Mouse (Mus musculus): ENCODE results near the gene Litaf. TPM values are rescaled to one million over a fixed set of nuclear protein-coding genes. Genes with fewer than 3 reads are reported as not detected.
"Not testable (repeated sequence)": the region's sequence is repeated elsewhere in the genome, so short reads cannot be mapped to it uniquely, and the experiment has no call there.

The Litaf gene
- total RNA-seq, 2 experiments from 2014 or later, result 17.0 to 19.2 TPM

DNA sequence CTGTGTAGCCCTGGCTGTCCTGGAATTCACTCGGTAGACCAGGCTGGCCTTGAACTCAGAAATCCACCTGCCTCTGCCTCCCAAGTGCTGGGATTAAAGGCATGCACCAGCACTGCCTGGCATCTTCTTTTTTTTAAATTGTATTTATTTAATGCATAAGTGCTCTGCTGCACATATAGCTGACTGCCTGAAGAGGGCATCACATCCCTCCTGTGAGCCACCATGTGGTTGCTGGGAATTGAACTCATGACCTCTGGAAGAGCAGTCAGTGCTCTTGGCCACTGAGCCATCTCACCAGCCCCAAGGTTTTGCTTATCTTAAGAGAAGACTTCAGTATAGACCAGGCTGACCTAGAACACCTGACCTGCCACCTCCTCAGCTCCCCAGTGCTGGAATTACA lies 96.0 kb downstream of the Litaf start:
- intact Hi-C loops (cut with DNase I; ENCODE audit: low total_unique reads), result not testable (repeated sequence)

DNA sequence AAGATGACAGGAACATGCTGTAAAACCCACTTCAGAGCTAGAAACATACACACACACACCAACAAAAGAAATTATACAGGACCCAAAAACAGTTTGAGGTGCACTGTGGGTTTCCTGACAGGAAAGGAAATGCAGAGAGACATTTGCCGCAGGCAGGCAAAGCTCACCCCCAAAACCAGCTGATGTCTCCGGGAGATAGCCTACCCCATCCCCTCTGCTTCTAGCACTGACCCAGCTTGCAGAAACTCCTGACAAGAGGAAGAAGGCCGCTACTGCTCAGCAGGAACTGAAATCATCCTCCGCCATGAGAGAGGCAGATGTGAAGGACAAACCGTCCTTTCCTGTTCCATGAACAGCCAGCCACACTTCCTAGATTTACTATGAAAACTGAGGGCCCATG lies 96.6 kb downstream of the Litaf start:
- no peak for DNase-seq
- intact Hi-C loops (cut with DNase I; ENCODE audit: low total_unique reads), result no loop called here

More for the DNA sequence above, 96.0 kb downstream of the Litaf start:
- DNase-seq, result not testable (repeated sequence)

DNA sequence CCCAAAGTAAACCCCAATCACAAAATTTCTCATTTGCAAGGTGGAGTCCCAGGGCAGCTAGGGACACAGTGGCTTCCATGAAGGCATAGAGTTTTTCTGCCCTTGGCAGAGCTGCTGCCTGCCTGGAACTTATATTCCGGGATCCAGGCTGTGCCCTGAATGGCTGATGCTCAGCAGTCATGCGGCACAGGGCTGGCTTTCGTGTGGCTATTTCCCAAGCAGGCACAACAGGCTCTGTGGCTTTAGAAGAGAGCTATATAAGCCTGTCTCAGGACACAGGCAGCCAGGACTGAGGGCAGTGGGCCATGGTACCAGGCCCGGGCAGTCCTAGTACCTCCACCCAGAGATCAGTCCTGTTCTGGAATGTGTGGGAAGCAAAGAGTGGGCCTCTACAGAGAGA lies 97.7 kb downstream of the Litaf start:
- DNase-seq, result no peak
- intact Hi-C loops (cut with DNase I; ENCODE audit: low total_unique reads), result no loop called here

DNA sequence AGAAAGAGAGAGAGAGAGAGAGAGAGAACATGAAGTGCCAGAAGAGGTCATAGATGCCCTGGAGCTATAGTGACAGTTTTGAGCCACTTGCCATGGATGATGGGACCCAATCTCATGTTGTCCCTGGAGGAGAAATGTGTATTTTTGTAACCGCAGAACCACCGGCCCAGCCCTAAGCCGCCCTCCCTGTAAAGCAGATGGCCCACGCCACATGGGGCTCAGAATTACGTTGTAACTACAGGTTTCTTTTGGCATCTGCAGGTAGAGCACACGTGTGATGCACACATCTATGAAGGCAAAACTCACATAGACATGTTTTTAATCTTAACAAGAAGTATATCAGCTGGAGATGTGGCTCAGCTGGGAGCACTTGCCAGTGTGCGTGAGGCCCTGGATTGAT lies 98.2 kb downstream of the Litaf start:
- DNase-seq, result no peak

DNA sequence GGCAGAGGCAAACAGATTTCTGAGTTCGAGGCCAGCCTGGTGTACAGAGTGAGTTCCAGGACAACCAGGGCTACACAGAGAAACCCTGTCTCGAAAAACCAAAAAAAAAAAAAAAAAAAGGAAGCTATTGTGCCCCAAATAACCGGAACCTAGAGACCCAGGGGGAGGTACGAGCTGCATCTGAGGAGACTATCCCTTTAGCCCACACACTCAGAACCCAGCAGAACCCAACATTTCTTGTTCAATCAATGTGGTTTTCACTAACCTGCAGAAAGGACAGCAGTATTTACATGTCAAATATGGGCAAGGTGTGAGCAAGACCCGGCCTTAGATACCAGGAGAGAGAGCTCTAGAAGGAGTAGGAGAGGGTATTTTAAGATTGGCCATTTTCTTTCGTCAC lies 98.9 kb downstream of the Litaf start:
- intact Hi-C loops (cut with DNase I; ENCODE audit: low total_unique reads), result no loop called here

More for the DNA sequence above, 98.2 kb downstream of the Litaf start:
- intact Hi-C loops (cut with DNase I; ENCODE audit: low total_unique reads), result no loop called here

DNA sequence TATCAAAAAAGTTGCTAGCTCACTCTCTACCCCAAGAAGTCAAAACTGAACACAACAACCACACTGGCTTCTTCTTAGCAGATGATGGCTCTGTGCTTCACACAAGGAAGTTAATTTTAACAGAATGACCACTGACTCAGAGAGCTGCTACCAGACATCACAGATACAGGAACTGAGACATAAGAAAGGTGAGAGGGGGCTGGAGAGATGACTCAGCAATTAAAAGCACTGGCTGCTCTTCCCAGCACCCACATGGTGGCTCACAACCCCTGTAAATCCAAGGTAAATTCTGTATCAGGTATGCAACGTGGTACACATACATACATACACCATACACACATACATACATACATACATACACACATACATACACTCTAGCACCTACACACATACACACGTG lies 100.9 kb downstream of the Litaf start:
- no peak for DNase-seq
- intact Hi-C loops (cut with DNase I; ENCODE audit: low total_unique reads), result no loop called here

More for the DNA sequence above, 98.9 kb downstream of the Litaf start:
- no peak for DNase-seq

DNA sequence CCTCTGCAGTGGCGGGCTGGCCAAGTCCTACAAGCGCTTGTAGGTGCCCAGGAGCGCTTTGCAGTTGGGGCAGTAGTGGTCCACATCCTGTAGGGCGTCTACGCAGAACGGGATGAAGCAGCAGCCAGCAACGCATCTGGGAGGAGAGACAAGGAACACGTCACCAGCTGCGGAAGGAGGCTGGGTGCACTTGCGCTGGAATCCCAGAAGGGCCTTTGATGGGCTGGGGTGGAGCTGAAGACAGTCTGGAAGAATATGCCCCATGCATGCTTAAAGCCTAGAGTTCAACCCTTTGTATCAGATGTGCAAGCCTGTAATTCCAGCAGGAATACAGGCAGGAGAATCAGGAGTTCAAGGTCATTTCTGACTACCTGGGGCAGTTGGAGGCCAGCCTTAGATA lies 105.0 kb downstream of the Litaf start:
- intact Hi-C loops (cut with DNase I; ENCODE audit: low total_unique reads), result loop anchor here (5.0 kb wide), 1 partner anchor 66 kb away; no protein-coding TSS in a partner anchor
- DNase-seq, result no peak

DNA sequence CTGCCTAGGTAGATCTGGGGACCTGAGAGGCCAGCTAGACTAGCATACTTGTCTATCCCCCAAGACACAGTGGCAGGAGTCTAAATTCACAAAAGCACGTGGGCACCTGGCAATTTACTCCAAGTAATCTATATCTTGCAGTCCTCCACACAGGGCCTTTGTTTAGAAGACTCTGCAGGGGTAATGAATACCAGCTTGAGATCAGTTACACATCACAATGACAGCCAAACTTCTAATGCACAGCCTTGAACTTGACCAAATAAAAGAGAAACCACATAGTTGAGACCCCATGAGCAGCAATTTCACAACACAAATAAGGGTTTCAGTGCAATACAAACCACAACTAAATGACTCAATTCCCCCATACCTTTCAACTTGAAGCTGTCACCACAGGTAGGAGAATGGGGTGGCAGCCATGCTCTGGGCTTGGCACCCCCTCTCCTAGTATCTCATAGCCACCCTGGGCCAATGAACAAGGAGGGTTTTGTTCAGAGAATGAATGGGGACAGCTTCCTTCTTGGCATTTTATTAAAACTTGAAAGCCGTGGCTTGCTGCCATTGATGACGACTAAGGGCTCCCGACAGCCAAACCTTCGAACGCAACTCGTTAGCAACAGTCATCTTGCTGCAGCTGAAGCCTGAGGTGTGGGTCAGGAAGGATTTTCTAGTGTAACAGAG lies 107.1 kb downstream of the Litaf start:
- DNase-seq, result no peak
- intact Hi-C loops (cut with DNase I; ENCODE audit: low total_unique reads), result no loop called here

DNA sequence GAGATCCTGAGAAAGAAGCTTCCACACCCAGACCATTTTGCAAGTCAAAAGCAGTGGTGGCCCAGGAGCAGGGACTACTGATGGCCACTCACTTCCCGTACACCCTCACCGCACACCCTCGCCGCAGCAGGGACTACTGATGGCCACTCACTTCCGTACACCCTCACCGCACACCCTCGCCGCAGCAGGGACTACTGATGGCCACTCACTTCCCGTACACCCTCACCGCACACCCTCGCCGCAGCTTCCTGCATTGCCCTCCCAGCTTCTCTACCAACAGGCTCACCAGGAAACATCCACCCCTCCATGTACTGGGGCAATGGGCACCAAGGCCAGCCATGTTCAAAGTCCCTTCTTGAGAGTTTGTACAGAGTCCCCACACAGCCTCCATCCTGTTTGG lies 107.7 kb downstream of the Litaf start:
- intact Hi-C loops (cut with DNase I; ENCODE audit: low total_unique reads); DNase-seq: not testable (repeated sequence)

DNA sequence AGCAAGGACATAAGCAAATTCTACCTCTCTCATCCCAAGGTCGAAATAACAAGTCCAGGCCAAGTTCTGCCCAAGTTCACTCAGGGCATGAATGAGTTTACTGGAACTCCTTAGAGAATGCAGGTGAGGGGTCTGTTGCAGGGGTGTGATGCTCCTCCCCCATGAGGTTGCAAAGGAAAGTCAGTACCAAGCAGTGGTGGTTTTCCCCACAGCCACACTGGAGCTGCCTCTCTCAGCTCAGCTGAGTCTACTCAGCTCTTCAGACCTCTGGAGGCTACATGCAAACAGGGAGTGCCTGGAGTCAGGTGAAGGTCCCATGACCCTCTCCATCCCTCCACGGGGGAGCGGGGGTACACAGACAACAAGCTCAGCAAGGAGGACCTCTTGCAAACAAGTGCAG lies 108.2 kb downstream of the Litaf start:
- intact Hi-C loops (cut with DNase I; ENCODE audit: low total_unique reads), result no loop called here
- no peak for DNase-seq

DNA sequence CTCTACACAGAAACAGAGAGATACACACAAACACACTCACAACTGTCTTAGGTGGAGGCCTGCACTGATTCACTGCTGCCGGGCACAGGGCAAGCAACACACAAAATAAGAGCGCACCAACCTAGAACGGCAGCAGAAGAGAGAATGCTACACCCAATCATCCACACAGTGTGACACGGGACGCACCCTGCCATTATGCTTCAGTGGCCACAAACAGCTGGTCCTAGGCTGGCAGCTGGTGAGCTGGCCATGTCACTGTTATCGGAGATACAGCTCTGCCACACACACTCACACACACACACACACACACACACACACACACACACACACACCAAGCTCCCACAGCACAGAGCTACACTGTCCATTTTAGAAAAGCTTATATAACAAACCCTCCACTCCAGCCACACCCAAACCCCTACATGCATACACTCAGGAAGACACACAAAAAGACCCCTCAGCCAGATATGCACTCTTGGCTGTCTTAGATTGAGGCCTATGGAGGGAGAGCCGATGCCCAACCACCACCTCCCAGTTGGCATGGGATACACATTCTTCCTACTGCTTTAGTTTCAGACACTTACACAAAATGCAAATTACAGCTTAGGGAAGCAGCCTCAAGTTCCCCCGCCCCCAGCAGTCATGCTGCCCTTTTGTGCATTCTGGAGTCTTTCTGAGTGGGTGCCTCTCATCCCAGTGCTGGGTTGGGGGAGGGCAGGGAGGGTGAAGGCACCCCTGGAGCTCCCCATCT lies 108.8 kb downstream of the Litaf start:
- DNase-seq, result no peak
- intact Hi-C loops (cut with DNase I; ENCODE audit: low total_unique reads), result no loop called here

DNA sequence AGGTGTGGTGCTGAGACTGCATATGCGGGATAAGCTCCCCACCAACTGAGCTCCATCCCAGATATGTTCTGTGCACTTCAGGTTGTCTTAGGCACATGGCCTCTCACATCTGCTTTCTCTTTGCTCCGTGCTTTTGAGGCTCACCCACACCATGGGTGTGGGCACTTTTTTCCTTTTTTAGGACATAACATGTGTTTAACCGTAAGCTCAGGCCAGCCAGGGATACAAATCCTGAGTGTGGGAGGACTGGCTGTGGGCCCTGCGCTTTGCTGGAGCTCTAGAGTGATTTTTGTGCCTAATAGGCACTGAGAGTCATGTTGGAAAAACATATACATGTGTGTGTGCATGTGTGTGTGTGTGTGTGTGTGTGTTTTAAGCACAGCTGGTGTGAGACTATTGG lies 110.9 kb downstream of the Litaf start:
- intact Hi-C loops (cut with DNase I; ENCODE audit: low total_unique reads), result no loop called here

DNA sequence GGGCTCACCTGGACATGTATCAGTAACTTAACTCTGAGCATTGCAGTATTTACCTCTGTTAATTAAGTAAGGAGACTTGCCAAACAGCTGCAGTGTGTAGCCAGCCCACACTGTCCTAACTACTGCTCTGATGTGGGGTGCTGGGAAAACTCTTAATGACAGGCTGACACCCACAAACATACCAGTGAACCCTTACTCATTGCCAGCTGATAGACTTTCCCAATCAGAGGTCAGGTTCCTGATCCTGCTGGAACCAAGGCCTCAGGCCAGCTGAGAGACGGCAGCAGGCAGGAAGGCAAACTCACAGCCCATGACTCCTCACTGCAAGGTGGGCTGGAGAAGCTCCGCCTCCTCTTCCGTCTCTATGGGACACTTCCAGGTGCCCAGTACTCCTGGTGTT lies 113.1 kb downstream of the Litaf start:
- intact Hi-C loops (cut with DNase I; ENCODE audit: low total_unique reads), result no loop called here
- DNase-seq, result no peak

More for the DNA sequence above, 110.9 kb downstream of the Litaf start:
- DNase-seq, result no peak

DNA sequence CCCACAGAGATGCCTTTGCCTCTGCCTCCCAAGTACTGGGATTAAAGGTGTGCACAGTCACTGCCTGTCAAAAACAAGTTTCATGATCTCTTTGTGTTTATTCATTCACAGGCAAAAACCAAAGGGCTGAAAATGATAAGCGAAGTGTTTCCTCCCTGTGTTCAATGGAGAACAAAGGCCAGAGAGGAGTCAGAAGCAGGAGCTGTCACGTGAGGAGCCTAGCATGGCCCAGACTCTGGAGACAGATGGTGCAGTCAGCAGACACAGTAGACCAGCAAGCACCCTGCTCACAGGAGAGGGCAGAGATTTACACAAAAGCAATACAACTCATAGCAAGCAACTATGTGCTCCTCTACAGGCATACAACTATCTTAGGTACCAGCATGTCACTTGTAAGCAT lies 113.9 kb downstream of the Litaf start:
- no peak for DNase-seq
- intact Hi-C loops (cut with DNase I; ENCODE audit: low total_unique reads), result no loop called here

DNA sequence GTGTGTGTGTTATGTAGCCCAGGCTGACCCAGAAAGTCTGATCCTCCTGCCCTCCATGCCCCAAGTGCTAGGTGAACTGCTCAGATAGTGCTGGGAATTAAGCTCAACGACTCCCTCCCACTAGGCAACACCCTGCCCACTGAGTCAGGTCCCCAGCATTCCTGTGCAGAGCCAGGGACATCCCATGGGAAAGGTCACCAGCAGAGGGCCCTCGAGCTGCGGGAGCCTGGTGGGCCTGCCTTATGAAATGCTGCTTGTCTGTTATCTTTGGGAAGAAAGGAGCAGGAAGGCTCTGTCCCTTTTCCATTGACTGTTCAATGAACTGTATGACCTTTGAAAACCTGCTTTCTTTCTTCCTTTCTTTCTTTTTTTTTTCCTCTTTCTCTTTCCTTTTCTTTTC lies 114.4 kb downstream of the Litaf start:
- DNase-seq, result peak; percentile 51
- intact Hi-C loops (cut with DNase I; ENCODE audit: low total_unique reads), result no loop called here

DNA sequence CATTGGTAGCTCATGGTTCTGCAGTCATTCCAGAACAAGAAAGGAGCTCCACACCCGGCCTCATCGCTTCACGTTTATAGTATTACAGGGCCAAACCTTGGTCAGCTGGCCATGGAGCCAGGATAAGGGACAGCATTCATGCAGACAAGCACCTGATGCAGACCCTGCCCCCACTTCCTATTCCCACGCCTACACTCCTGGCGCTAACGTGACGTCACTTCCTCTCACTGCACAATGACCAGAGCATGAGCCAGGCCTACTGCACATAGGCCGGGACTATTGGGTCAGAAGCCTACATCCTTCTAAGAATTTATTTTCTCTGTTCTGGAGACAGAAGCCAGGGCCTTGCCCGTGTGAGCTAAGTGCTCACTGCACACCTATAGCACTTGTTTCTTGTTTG lies 115.4 kb downstream of the Litaf start:
- intact Hi-C loops (cut with DNase I; ENCODE audit: low total_unique reads), result no loop called here
- no peak for DNase-seq

DNA sequence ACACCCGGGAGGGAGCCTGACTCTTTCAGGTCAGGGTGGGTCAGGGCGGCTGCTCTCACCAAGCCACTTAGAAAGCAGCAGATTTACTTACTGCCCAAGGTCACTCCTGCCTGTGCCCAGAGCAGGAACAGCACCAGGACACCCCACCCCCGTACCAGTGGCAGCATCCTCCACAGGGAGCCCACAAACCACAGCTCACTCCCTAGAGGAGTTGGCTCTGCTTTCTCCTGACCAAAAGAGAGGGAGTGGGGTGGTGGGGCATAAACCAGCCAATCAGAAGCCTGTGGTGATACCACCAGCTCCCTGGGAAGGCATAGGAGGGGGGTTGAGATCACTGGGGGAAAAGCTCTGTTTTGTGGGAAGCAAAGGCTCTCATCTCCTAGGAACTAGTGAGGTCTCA lies 118.2 kb downstream of the Litaf start:
- no peak for DNase-seq
- intact Hi-C loops (cut with DNase I; ENCODE audit: low total_unique reads), result no loop called here

DNA sequence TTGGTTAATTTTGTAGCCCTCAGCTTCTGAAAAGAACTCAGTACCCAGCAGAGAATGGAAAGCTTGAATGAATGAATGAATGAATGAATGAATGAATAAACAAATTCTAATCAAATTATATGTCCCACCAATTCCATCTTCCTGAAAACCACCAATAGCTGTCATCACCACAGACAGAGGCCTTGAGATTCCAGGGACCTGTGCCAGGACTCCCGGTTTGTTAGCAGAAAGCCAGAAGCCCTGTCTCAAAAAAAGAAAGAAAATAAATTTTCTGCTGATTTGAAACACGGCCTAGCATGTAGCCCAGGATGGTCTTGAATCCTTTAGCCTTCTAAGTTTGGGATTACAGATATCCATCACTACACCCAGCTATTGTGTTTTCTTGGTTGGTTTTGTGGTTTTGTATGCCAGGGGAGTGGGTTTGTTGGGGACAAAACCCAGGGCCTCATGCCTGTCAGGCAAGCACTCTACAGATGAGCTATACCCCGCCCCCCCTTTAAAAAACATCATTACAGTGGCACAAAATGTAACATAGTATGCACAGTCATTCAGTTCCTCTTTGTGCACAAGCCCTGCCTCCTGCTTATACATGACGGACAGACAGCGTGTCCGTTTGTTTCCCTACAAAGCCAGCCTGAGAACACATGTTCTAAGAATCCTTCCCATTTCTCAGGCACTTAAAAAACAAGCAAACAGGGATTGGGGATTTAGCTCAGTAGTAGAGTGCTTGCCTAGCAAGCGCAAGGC lies 120.4 kb downstream of the Litaf start:
- DNase-seq, result no peak
- intact Hi-C loops (cut with DNase I; ENCODE audit: low total_unique reads), result no loop called here

DNA sequence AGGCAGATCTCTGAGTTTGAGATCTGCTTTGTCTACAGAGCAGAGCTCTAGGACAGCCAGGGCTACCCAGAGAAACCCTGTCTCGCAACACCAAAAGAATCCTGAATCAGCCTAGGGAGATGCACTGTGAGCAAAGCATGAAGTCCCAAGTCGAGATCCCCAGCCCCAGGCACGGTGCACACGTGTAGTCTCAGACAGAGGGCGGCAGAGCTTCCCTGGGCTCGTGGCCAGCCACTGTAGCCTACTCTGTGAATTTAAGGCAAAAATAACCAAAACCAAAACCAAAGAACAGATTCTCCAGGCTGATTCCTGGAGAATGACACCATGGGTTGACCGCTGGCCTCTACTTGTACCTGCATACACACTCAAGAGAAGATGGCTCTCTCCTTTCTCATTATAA lies 121.4 kb downstream of the Litaf start:
- intact Hi-C loops (cut with DNase I; ENCODE audit: low total_unique reads), result no loop called here
- no peak for DNase-seq

DNA sequence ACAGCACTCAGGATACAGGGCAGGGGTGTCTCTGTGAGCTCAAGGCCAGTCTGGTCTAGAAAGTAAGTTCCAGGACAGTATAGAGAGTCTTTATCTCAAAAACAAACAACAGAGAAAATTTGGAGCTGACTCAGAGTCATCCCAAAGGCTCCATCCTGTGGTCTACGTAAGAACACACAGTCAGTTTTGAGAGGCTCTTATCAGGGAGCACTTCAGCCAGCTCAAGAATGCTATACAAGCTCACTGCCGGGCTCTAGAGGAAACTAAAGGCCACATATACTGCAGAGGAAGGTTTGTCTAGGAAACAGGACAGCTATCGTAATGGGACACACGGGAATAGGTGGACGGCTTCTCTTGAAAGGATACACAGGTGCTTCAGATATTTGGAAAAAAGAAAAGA lies 122.7 kb downstream of the Litaf start:
- no peak for DNase-seq
- intact Hi-C loops (cut with DNase I; ENCODE audit: low total_unique reads), result no loop called here

DNA sequence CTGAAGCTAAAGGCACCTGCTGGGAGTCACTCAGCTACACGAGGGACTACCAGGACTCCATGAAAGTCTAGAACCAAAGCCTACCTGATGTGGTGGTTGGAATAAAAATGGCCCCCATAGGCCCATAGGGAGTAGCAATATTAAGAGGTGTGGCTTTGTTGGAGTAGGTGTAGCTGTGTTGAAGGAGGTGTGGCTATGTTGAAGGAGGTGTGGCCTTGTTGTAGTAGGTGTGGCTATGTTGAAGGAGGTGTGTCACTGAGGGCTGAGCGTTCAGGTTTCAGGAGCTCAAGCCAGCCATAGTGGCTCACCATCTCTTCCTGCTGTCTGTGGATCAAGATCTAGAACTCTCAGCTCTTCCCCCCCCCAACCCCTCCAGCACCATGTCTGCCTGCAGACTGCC lies 125.3 kb downstream of the Litaf start:
- DNase-seq, result no peak
- intact Hi-C loops (cut with DNase I; ENCODE audit: low total_unique reads), result no loop called here

Data from gastrocnemius, postnatal 14 days (tissue).